Mouse (Mus musculus): Measurements from ENCODE around the gene Tmem115. TPM values are rescaled to one million over a fixed set of nuclear protein-coding genes. Genes with fewer than 3 reads are reported as not detected.

Tmem115 gene
- polyA plus RNA-seq, 1 experiment from 2014 or later, result 44.4 TPM

DNA sequence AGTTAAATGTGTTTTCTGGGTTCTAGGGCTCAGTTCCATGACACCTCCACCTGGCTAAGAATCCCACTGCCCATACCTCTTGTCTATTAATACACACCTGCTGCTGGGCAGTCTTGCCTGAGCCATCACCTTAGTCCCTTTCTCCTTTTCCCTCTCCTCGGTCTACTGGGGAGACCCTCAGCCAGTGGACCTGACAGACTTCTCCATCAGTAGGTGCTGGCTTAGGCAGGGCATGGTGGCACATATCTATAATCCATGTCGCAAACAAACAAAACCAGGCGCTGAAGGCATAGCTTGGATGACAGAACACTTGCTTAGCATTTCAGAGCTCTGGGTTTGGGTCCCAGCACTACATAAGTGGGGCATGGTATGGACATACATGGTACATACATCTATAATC is 5.0 kb downstream of the Tmem115 start:
- Histone ChIP-seq H3K4me3 (ENCODE audit: low read depth, low read length) (no peak overlapping the region), H3K27ac (ENCODE audit: low read depth, low read length) (no peak overlapping the region), H3K4me1 (ENCODE audit: control insufficient read depth, insufficient read depth, low read length) (peaks cover 35% of the 10 kb centered on the region), H3K9ac (ENCODE audit: low read length) (no peak overlapping the region), H3K4me2 (ENCODE audit: low read length) (no peak overlapping the region), H3K27me3 (replicated peaks; ENCODE audit: control insufficient read depth, insufficient read depth, low read length) (no peaks in the 10 kb centered on the region), H3K36me3 (ENCODE audit: control insufficient read depth, insufficient read depth, low read length) (peaks cover 40% of the 10 kb centered on the region), H3K9me3 (replicated peaks; ENCODE audit: control insufficient read depth, low read length) (no peaks in the 10 kb centered on the region)
- no peak for DNase-seq (ENCODE audit: low spot score)
- no peak for ATAC-seq
- WGBS, result 90% methylated on average over 3 of the region's 3 CpGs

DNA sequence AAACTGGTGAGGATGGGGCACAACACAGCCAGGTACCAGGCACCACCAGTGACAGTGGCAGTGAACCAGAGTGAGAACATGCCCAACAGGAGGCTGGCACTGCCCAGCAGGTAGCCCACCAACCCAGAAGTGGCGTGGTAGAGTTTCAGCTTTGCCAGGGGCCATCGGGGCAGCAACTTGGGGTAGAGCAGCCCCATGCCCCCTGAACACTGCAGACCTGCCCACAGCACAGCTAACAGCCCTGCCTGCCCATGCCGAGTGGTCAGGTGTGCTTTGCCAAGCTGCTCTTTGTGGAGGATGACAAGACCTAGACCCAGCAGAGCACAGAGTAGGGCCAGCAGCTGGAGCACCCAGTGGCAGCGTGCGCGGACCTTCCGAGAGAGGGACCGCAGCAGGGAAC is 6.2 kb downstream of the Tmem115 start:
- Histone ChIP-seq H3K4me1 (ENCODE audit: control insufficient read depth, insufficient read depth, low read length) (peaks cover 35% of the 10 kb centered on the region), H3K9ac (ENCODE audit: low read length) (no peak overlapping the region), H3K36me3 (ENCODE audit: control insufficient read depth, insufficient read depth, low read length) (peaks cover 52% of the 10 kb centered on the region), H3K4me2 (ENCODE audit: low read length) (no peak overlapping the region), H3K27me3 (replicated peaks; ENCODE audit: control insufficient read depth, insufficient read depth, low read length) (no peaks in the 10 kb centered on the region), H3K27ac (ENCODE audit: low read depth, low read length) (no peak overlapping the region), H3K9me3 (replicated peaks; ENCODE audit: control insufficient read depth, low read length) (no peaks in the 10 kb centered on the region), H3K4me3 (ENCODE audit: low read depth, low read length) (no peak overlapping the region)
- 96% methylated on average over 8 of the region's 8 CpGs for WGBS
- DNase-seq (ENCODE audit: low spot score), result no peak
- ATAC-seq, result no peak

DNA sequence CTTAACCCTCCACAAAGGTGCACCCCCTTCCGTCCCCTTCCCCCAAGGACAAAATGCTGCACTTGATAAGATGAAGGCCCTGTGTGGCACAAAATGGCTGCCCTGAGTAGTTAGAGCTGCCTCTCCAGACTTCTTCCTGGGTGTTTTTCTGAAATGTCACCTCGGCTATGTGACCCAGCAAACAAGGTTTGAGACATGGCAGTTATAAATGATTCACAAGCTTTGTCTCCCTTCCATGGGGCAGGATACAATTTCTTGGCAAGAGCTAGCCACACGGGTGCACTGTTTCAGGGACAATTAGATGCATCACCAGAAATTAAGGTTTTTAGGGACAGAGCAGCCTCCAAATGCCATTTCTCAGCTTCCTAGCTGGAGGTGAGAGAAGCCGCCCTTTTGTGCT is 6.7 kb downstream of the Tmem115 start:
- WGBS, result 87% methylated on average over 4 of the region's 4 CpGs
- H3K27me3 ChIP-seq (replicated peaks; ENCODE audit: control insufficient read depth, insufficient read depth, low read length), result no peaks in the 10 kb centered on the region
- H3K4me3 ChIP-seq (ENCODE audit: low read depth, low read length), result 0 out of 2 replicates have a peak overlapping the region, but pooled peaks have one; percentile 62
- H3K4me2 ChIP-seq (ENCODE audit: low read length), result 0 out of 2 replicates have a peak overlapping the region, but pooled peaks have one; percentile 95
- no peak overlapping the region for H3K27ac ChIP-seq (ENCODE audit: low read depth, low read length)
- peaks cover 52% of the 10 kb centered on the region for H3K36me3 ChIP-seq (ENCODE audit: control insufficient read depth, insufficient read depth, low read length)
- no peak overlapping the region for H3K9ac ChIP-seq (ENCODE audit: low read length)
- H3K4me1 ChIP-seq (ENCODE audit: control insufficient read depth, insufficient read depth, low read length), result peaks cover 32% of the 10 kb centered on the region
- DNase-seq (ENCODE audit: low spot score) (no peak), ATAC-seq (no peak)
- H3K9me3 ChIP-seq (replicated peaks; ENCODE audit: control insufficient read depth, low read length), result no peaks in the 10 kb centered on the region

DNA sequence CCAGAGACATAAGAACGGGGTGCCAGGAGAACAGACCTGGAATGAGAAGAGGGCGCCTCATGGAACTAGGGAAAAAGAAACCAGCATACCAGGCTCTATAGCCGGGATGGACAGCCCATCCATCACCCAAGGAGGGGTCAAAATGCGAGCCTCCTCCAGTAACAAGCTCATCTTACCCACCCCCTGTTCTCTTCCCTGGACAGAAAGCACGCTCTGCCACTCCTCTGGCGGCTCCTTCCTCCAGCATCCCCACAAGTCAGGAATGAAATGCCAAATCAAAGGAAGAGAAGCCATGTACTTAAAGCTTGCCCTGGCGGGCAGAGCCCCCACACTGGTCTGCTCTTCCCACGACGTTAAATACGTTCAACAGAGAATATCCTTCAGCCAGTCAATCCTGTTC is 7.3 kb downstream of the Tmem115 start:
- Histone ChIP-seq H3K4me1 (ENCODE audit: control insufficient read depth, insufficient read depth, low read length) (peaks cover 26% of the 10 kb centered on the region), H3K27ac (ENCODE audit: low read depth, low read length) (no peak overlapping the region), H3K4me2 (ENCODE audit: low read length) (peak overlapping the region; percentile 95), H3K9ac (ENCODE audit: low read length) (peak overlapping the region; percentile 69), H3K27me3 (replicated peaks; ENCODE audit: control insufficient read depth, insufficient read depth, low read length) (no peaks in the 10 kb centered on the region), H3K4me3 (ENCODE audit: low read depth, low read length) (peak overlapping the region; percentile 62), H3K36me3 (ENCODE audit: control insufficient read depth, insufficient read depth, low read length) (peaks cover 52% of the 10 kb centered on the region), H3K9me3 (replicated peaks; ENCODE audit: control insufficient read depth, low read length) (no peaks in the 10 kb centered on the region)
- ATAC-seq (no peak), DNase-seq (ENCODE audit: low spot score) (no peak)
- 44% methylated on average over 10 of the region's 10 CpGs for WGBS

DNA sequence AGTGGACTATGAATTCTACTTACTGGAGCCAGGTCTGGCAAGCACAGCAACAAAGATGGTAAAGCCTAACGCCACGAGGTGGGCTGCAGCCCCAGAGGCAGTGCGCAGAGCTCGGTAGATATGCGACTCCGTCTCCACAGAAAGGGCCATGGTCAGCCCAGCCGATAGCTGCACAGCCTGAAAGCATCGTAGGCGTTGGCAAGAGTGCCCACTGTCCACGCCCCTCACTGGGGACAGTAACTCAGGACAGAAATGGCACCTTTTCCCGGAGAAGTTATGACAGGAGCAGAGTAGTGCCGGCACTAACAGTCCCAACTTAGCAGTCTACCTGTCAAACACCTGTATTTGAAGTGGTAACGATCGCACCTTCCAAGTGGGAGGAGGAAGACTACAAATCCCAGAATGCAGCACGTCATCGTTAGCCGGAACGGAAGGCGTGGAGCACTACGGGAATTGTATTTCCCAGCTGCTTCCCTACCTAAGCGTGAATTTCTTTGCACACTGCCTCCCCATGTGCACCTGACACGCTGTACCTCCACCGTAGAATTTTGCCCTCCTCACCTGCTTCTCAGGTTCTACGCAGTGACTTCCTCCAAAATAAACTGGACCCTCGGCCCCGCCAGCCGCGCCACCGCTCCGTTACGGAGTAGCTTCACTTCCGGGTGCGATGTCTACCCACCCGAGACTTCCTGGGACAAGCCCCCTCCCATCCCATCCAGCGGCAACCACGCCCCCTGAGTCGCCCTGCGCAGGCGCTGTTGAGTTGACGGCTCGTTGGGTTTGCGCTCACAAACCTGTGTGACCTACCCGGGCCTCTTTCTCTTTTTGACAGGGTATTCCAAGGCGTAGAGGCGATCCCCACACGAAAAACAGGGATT is 8.0 kb downstream of the Tmem115 start, which contains the start of the genes Cyb561d2 and Nprl2:
Gene Cyb561d2 (minus strand): TSS at position 720 of the 878 bp plus-strand sequence.
Gene Nprl2 (plus strand): TSS at position 753 of the 878 bp plus-strand sequence.
- peak; percentile 97 for DNase-seq (ENCODE audit: low spot score)
- H3K9me3 ChIP-seq (replicated peaks; ENCODE audit: control insufficient read depth, low read length), result no peaks in the 10 kb centered on the region
- H3K4me2 ChIP-seq (ENCODE audit: low read length), result peak within 1 kb of the TSS; percentile 95
- no peaks in the 10 kb centered on the region for H3K27me3 ChIP-seq (replicated peaks; ENCODE audit: control insufficient read depth, insufficient read depth, low read length)
- WGBS, result under 1% methylated on average over 46 of the region's 46 CpGs
- peaks cover 22% of the 10 kb centered on the region for H3K4me1 ChIP-seq (ENCODE audit: control insufficient read depth, insufficient read depth, low read length)
- ATAC-seq, result peak; percentile 91
- peak within 1 kb of the TSS; percentile 69 for H3K9ac ChIP-seq (ENCODE audit: low read length)
- peak within 1 kb of the TSS; percentile 62 for H3K4me3 ChIP-seq (ENCODE audit: low read depth, low read length)
- peaks cover 50% of the 10 kb centered on the region for H3K36me3 ChIP-seq (ENCODE audit: control insufficient read depth, insufficient read depth, low read length)
- H3K27ac ChIP-seq (ENCODE audit: low read depth, low read length), result peak within 1 kb of the TSS; percentile 27; the same call in 1 of the 2 replicates

DNA sequence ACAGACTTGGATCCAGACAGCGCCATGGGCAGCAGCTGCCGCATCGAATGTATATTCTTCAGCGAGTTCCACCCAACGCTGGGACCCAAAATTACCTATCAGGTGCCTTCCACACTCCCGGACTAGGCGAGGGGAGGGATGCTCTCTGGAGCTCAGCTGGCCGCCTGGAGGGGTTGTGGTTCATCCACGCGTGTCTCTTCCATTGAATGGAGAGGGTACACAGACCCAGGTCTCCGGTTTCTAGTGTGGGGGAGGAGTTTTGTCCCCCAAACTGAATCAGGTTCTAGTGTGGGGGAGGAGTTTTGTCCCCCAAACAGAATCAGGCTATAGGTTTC is 8.6 kb downstream of the Tmem115 start:
- H3K4me3 ChIP-seq (ENCODE audit: low read depth, low read length), result peak overlapping the region; percentile 62
- WGBS, result 1% methylated on average over 11 of the region's 11 CpGs
- DNase-seq (ENCODE audit: low spot score), result no peak
- peak overlapping the region; percentile 69 for H3K9ac ChIP-seq (ENCODE audit: low read length)
- H3K36me3 ChIP-seq (ENCODE audit: control insufficient read depth, insufficient read depth, low read length), result peaks cover 44% of the 10 kb centered on the region
- peak; percentile 13; the same call in 1 of the 2 replicates for ATAC-seq
- H3K27ac ChIP-seq (ENCODE audit: low read depth, low read length), result peak overlapping the region; percentile 3; the same call in 1 of the 2 replicates
- peaks cover 22% of the 10 kb centered on the region for H3K4me1 ChIP-seq (ENCODE audit: control insufficient read depth, insufficient read depth, low read length)
- H3K9me3 ChIP-seq (replicated peaks; ENCODE audit: control insufficient read depth, low read length), result no peaks in the 10 kb centered on the region
- peak overlapping the region; percentile 95 for H3K4me2 ChIP-seq (ENCODE audit: low read length)
- no peaks in the 10 kb centered on the region for H3K27me3 ChIP-seq (replicated peaks; ENCODE audit: control insufficient read depth, insufficient read depth, low read length)

DNA sequence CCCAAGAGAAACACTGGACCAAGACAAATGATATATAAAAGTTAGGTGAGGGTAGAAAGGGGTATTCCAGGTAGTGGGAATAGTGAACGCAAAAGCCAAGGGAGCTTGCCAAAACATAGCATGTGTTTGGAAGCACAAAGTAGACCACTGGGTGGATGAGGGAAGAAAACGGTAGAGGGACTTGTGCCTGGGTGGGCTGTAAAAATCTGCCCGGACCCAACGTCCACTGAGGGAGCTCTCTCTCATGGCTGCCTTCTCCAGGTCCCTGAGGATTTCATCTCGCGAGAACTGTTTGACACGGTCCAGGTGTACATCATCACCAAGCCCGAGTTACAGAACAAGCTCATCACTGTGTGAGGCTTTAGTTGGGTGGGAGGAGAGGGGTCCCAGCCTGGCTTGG is 9.0 kb downstream of the Tmem115 start:
- Histone ChIP-seq H3K9me3 (replicated peaks; ENCODE audit: control insufficient read depth, low read length) (no peaks in the 10 kb centered on the region), H3K27me3 (replicated peaks; ENCODE audit: control insufficient read depth, insufficient read depth, low read length) (no peaks in the 10 kb centered on the region), H3K36me3 (ENCODE audit: control insufficient read depth, insufficient read depth, low read length) (peaks cover 40% of the 10 kb centered on the region), H3K4me2 (ENCODE audit: low read length) (peak overlapping the region; percentile 95), H3K9ac (ENCODE audit: low read length) (peak overlapping the region; percentile 69), H3K27ac (ENCODE audit: low read depth, low read length) (no peak overlapping the region), H3K4me1 (ENCODE audit: control insufficient read depth, insufficient read depth, low read length) (peaks cover 23% of the 10 kb centered on the region), H3K4me3 (ENCODE audit: low read depth, low read length) (peak overlapping the region; percentile 62)
- 50% methylated on average over 8 of the region's 8 CpGs for WGBS
- ATAC-seq, result no peak
- no peak for DNase-seq (ENCODE audit: low spot score)

DNA sequence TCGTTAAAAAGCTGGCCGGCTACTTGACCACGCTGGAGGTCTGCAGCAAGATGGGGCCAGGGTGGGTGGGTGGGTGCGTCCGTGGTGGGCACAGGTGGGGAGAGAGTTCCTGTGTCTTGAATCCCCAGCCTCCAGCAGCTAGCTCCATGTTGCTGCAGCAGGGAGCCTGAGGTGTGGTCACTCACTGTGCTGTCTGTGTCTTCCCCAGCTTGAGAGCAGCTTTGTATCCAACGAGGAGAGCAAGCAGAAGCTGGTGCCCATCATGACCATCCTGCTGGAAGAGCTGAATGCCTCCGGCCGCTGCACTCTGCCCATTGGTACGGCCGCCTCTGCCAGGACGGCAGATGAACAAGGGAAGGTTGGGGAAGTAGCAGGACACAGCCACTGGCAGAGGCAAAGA is 9.6 kb downstream of the Tmem115 start:
- Histone ChIP-seq H3K4me3 (ENCODE audit: low read depth, low read length) (no peak overlapping the region), H3K36me3 (ENCODE audit: control insufficient read depth, insufficient read depth, low read length) (peaks cover 34% of the 10 kb centered on the region), H3K4me2 (ENCODE audit: low read length) (peak overlapping the region; percentile 95; the same call in 1 of the 2 replicates), H3K27ac (ENCODE audit: low read depth, low read length) (no peak overlapping the region), H3K9ac (ENCODE audit: low read length) (no peak overlapping the region), H3K4me1 (ENCODE audit: control insufficient read depth, insufficient read depth, low read length) (peaks cover 23% of the 10 kb centered on the region), H3K27me3 (replicated peaks; ENCODE audit: control insufficient read depth, insufficient read depth, low read length) (no peaks in the 10 kb centered on the region), H3K9me3 (replicated peaks; ENCODE audit: control insufficient read depth, low read length) (no peaks in the 10 kb centered on the region)
- no peak for ATAC-seq
- whole genome bisulfite sequencing, result 85% methylated on average over 11 of the region's 11 CpGs
- no peak for DNase-seq (ENCODE audit: low spot score)

DNA sequence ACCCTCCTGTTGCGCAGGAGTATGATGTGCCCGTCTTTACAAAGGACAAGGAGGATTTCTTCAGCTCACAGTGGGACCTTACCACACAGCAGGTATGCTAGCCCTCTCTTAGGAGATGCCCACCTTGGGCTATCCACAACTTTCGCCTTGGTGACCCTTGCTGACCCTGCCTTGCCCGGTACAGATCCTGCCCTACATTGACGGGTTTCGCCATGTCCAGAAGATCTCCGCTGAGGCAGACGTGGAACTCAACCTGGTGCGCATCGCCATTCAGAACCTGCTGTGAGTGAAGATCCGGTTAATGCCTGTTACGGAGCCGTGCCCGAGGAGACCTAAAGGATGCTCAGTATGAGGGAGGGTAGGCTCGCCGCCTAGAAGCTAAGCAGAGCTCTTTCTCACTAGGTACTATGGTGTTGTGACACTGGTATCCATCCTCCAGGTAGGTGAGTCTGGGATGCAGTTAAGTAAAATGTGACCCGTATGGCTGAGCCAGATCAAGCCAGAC is 10.5 kb downstream of the Tmem115 start:
- no peaks in the 10 kb centered on the region for H3K9me3 ChIP-seq (replicated peaks; ENCODE audit: control insufficient read depth, low read length)
- H3K27me3 ChIP-seq (replicated peaks; ENCODE audit: control insufficient read depth, insufficient read depth, low read length), result no peaks in the 10 kb centered on the region
- no peak overlapping the region for H3K9ac ChIP-seq (ENCODE audit: low read length)
- WGBS, result 94% methylated on average over 17 of the region's 17 CpGs
- no peak overlapping the region for H3K4me2 ChIP-seq (ENCODE audit: low read length)
- ATAC-seq (no peak), DNase-seq (ENCODE audit: low spot score) (no peak)
- no peak overlapping the region for H3K4me3 ChIP-seq (ENCODE audit: low read depth, low read length)
- peaks cover 23% of the 10 kb centered on the region for H3K4me1 ChIP-seq (ENCODE audit: control insufficient read depth, insufficient read depth, low read length)
- H3K36me3 ChIP-seq (ENCODE audit: control insufficient read depth, insufficient read depth, low read length), result peaks cover 24% of the 10 kb centered on the region
- no peak overlapping the region for H3K27ac ChIP-seq (ENCODE audit: low read depth, low read length)
